Mouse (Mus musculus): ENCODE data around the gene Gm27027. TPM values are rescaled to one million over a fixed set of nuclear protein-coding genes. Genes with fewer than 3 reads are reported as not detected.

The Gm27027 gene
- polyA plus RNA-seq, 1 experiment, result not detected

GRCm38 (mm10) chr2:94010335-94011291 is 14.5 kb upstream of the Gm27027 start, which contains the start of gene Alkbh3:
Alkbh3 (minus strand) TSS chr2:94010807.
- Histone ChIP-seq H3K4me1 (ENCODE audit: control insufficient read depth, insufficient read depth, low read length) (peaks cover 5% of the 10 kb centered on the region), H3K4me3 (ENCODE audit: insufficient read depth, low read length) (peak within 1 kb of the TSS; percentile 74), H3K27ac (ENCODE audit: insufficient read depth, low read length) (no peak within 1 kb of the TSS)
- TF ChIP-seq POLR2A (IDR thresholded peaks at IDR 0.05; ENCODE audit: extremely low read depth, insufficient read depth, low read length) (peak; percentile 72), CTCF (IDR thresholded peaks at IDR 0.05; ENCODE audit: extremely low read depth, insufficient read depth, low read length) (no peak)

- H3K4me3 ChIP-seq (ENCODE audit: insufficient read depth, low read length), result no peak overlapping the region
- no peak overlapping the region for H3K27ac ChIP-seq (ENCODE audit: insufficient read depth, low read length)
- H3K4me1 ChIP-seq (ENCODE audit: control insufficient read depth, insufficient read depth, low read length), result no peaks in the 10 kb centered on the region
- TF ChIP-seq POLR2A (IDR thresholded peaks at IDR 0.05; ENCODE audit: extremely low read depth, insufficient read depth, low read length), result no peak
- peak; percentile 95 for TF ChIP-seq CTCF (IDR thresholded peaks at IDR 0.05; ENCODE audit: extremely low read depth, insufficient read depth, low read length)
Measured at GRCm38 (mm10) chr2:94002331-94002730, 6.2 kb upstream of the Gm27027 start.

- Histone ChIP-seq H3K27ac (ENCODE audit: insufficient read depth, low read length) (no peak overlapping the region), H3K4me1 (ENCODE audit: control insufficient read depth, insufficient read depth, low read length) (no peaks in the 10 kb centered on the region), H3K4me3 (ENCODE audit: insufficient read depth, low read length) (no peak overlapping the region)
- TF ChIP-seq CTCF (IDR thresholded peaks at IDR 0.05; ENCODE audit: extremely low read depth, insufficient read depth, low read length) (no peak), POLR2A (IDR thresholded peaks at IDR 0.05; ENCODE audit: extremely low read depth, insufficient read depth, low read length) (no peak)
Measured at GRCm38 (mm10) chr2:94001918-94002317, 5.8 kb upstream of the Gm27027 start.

- H3K4me1 ChIP-seq (ENCODE audit: control insufficient read depth, insufficient read depth, low read length), result no peaks in the 10 kb centered on the region
- no peak overlapping the region for H3K4me3 ChIP-seq (ENCODE audit: insufficient read depth, low read length)
- TF ChIP-seq CTCF (IDR thresholded peaks at IDR 0.05; ENCODE audit: extremely low read depth, insufficient read depth, low read length) (no peak), POLR2A (IDR thresholded peaks at IDR 0.05; ENCODE audit: extremely low read depth, insufficient read depth, low read length) (no peak)
- H3K27ac ChIP-seq (ENCODE audit: insufficient read depth, low read length), result no peak overlapping the region
Measured at GRCm38 (mm10) chr2:94001411-94001810, 5.3 kb upstream of the Gm27027 start.

- peak overlapping the region; percentile 52; the same call in 1 of the 2 replicates for H3K27ac ChIP-seq (ENCODE audit: insufficient read depth, low read length)
Measured at GRCm38 (mm10) chr2:93992810-93993209, 3.3 kb downstream of the Gm27027 start.

GRCm38 (mm10) chr2:93992259-93992658 is 3.9 kb downstream of the Gm27027 start:
- Histone ChIP-seq H3K4me3 (ENCODE audit: insufficient read depth, low read length) (no peak overlapping the region), H3K4me1 (ENCODE audit: control insufficient read depth, insufficient read depth, low read length) (peaks cover 8% of the 10 kb centered on the region; the same call in 1 of the 2 replicates), H3K27ac (ENCODE audit: insufficient read depth, low read length) (peak overlapping the region; percentile 52; the same call in 1 of the 2 replicates)
- TF ChIP-seq POLR2A (IDR thresholded peaks at IDR 0.05; ENCODE audit: extremely low read depth, insufficient read depth, low read length) (no peak), CTCF (IDR thresholded peaks at IDR 0.05; ENCODE audit: extremely low read depth, insufficient read depth, low read length) (no peak)

More at GRCm38 (mm10) chr2:93992810-93993209, 3.3 kb downstream of the Gm27027 start:
- no peak overlapping the region for H3K4me3 ChIP-seq (ENCODE audit: insufficient read depth, low read length)
- peaks cover 8% of the 10 kb centered on the region; the same call in 1 of the 2 replicates for H3K4me1 ChIP-seq (ENCODE audit: control insufficient read depth, insufficient read depth, low read length)
- TF ChIP-seq POLR2A (IDR thresholded peaks at IDR 0.05; ENCODE audit: extremely low read depth, insufficient read depth, low read length) (no peak), CTCF (IDR thresholded peaks at IDR 0.05; ENCODE audit: extremely low read depth, insufficient read depth, low read length) (no peak)

- peaks cover 8% of the 10 kb centered on the region; the same call in 1 of the 2 replicates for H3K4me1 ChIP-seq (ENCODE audit: control insufficient read depth, insufficient read depth, low read length)
- no peak overlapping the region for H3K4me3 ChIP-seq (ENCODE audit: insufficient read depth, low read length)
- no peak overlapping the region for H3K27ac ChIP-seq (ENCODE audit: insufficient read depth, low read length)
- no peak for TF ChIP-seq CTCF (IDR thresholded peaks at IDR 0.05; ENCODE audit: extremely low read depth, insufficient read depth, low read length)
- no peak for TF ChIP-seq POLR2A (IDR thresholded peaks at IDR 0.05; ENCODE audit: extremely low read depth, insufficient read depth, low read length)
Measured at GRCm38 (mm10) chr2:93991336-93991735, 4.8 kb downstream of the Gm27027 start.

- Histone ChIP-seq H3K4me1 (ENCODE audit: control insufficient read depth, insufficient read depth, low read length) (peaks cover 6% of the 10 kb centered on the region; the same call in 1 of the 2 replicates), H3K4me3 (ENCODE audit: insufficient read depth, low read length) (no peak overlapping the region), H3K27ac (ENCODE audit: insufficient read depth, low read length) (no peak overlapping the region)
- TF ChIP-seq CTCF (IDR thresholded peaks at IDR 0.05; ENCODE audit: extremely low read depth, insufficient read depth, low read length) (no peak), POLR2A (IDR thresholded peaks at IDR 0.05; ENCODE audit: extremely low read depth, insufficient read depth, low read length) (no peak)
Measured at GRCm38 (mm10) chr2:93988440-93988839, 7.7 kb downstream of the Gm27027 start.

GRCm38 (mm10) chr2:93982457-93983235 is 13.5 kb downstream of the Gm27027 start:
- Histone ChIP-seq H3K27ac (ENCODE audit: insufficient read depth, low read length) (no peak overlapping the region), H3K4me1 (ENCODE audit: control insufficient read depth, insufficient read depth, low read length) (peaks cover under 1% of the 10 kb centered on the region; the same call in 1 of the 2 replicates), H3K4me3 (ENCODE audit: insufficient read depth, low read length) (no peak overlapping the region)
- no peak for TF ChIP-seq CTCF (IDR thresholded peaks at IDR 0.05; ENCODE audit: extremely low read depth, insufficient read depth, low read length)
- no peak for TF ChIP-seq POLR2A (IDR thresholded peaks at IDR 0.05; ENCODE audit: extremely low read depth, insufficient read depth, low read length)

Data from cortical plate, adult 2 months (tissue).